Mouse (Mus musculus) kidney, postnatal 0 days (tissue): ENCODE measurements at regions not wholly inside any gene's neighbourhood (a gene's known extent, or its start where the extent isn't known, plus 50 kb on each side); places are given as distances from the start of the nearest gene placed in this dataset.

ENCODE experiments used
- ATAC-seq: fragments of 200-750 bp; cut with Nextera tagmentation; replicated peaks from 2 replicates; pipeline ENCODE4 v1.8.0; 2017; ENCODE audit warnings: low read depth, moderate number of reproducible peaks, moderate TSS enrichment, moderate library complexity; ENCODE audit not compliant: low FRiP score
- DNase-seq: peaks from one replicate; pipeline ENCODE4 v3.0.0-alpha.2; 2016; ENCODE audit warnings: low spot score
- H3K27ac ChIP-seq: fragments of 300-500 bp; sonication (generic); 2 replicates; pipeline ENCODE4 v1.5.1; 2014; ENCODE audit warnings: mild to moderate bottlenecking
- H3K27me3 ChIP-seq: fragments of 300-500 bp; sonication (generic); 2 replicates; pipeline ENCODE4 v1.6.1; 2014; ENCODE audit warnings: low read length, mixed read lengths; ENCODE audit not compliant: insufficient read depth
- H3K36me3 ChIP-seq: fragments of 300-500 bp; sonication (generic); 2 replicates; pipeline ENCODE4 v1.6.1; 2014; ENCODE audit warnings: low read length, mixed read lengths; ENCODE audit not compliant: insufficient read depth
- H3K4me1 ChIP-seq: fragments of 300-500 bp; sonication (generic); replicated peaks from 2 replicates; pipeline ENCODE4 v1.6.1; 2014; ENCODE audit warnings: antibody characterized with exemption, low read length, mixed read lengths; ENCODE audit not compliant: insufficient read depth
- H3K4me2 ChIP-seq: fragments of 300-500 bp; sonication (generic); 2 replicates; pipeline ENCODE4 v1.6.1; 2014; ENCODE audit warnings: mild to moderate bottlenecking, low read length, moderate library complexity, mixed read lengths
- H3K4me3 ChIP-seq: fragments of 300-500 bp; sonication (generic); replicated peaks from 2 replicates; pipeline ENCODE4 v1.5.1; 2014; ENCODE audit warnings: low read depth, low read length
- H3K9ac ChIP-seq: fragments of 300-500 bp; sonication (generic); 2 replicates; pipeline ENCODE4 v1.6.1; 2014; ENCODE audit warnings: low read depth, low read length
- H3K9me3 ChIP-seq: fragments of 300-500 bp; sonication (generic); replicated peaks from 2 replicates; pipeline ENCODE4 v1.6.1; 2016; ENCODE audit warnings: low read length, inconsistent platforms, mixed read lengths
- CTCF ChIP-seq: IDR thresholded peaks from 2 replicates; pipeline ENCODE4 v1.5.1; 2016; ENCODE audit warnings: antibody characterized with exemption, low read depth, mild to moderate bottlenecking, moderate library complexity
- WGBS: fragments of 180-500 bp; shearing (Covaris S2); extraction: QIAGEN DNeasy Blood & Tissue Kit; methylation state at CpG from one replicate; pipeline ENCODE4 v1.1.7; 2014; 5-methylcytosine and 5-hydroxymethylcytosine counted together

GRCm38 (mm10) chr17:64382894-64383293 is 51.2 kb upstream of the Pja2 start:
- no peaks in the 10 kb centered on the region for H3K36me3 ChIP-seq
- H3K4me1 ChIP-seq: no peaks in the 10 kb centered on the region
- WGBS: 59% methylated on average over 6 of the region's 6 CpGs
- no peak overlapping the region for H3K4me3 ChIP-seq
- ATAC-seq: no peak
- no peak overlapping the region for H3K9ac ChIP-seq
- H3K4me2 ChIP-seq: peak overlapping the region; percentile 10; the same call in 1 of the 2 replicates
- H3K27me3 ChIP-seq: no peaks in the 10 kb centered on the region
- DNase-seq: peak; percentile 39
- no peak for TF ChIP-seq CTCF
- H3K27ac ChIP-seq: no peak overlapping the region
- no peaks in the 10 kb centered on the region for H3K9me3 ChIP-seq

DNA sequence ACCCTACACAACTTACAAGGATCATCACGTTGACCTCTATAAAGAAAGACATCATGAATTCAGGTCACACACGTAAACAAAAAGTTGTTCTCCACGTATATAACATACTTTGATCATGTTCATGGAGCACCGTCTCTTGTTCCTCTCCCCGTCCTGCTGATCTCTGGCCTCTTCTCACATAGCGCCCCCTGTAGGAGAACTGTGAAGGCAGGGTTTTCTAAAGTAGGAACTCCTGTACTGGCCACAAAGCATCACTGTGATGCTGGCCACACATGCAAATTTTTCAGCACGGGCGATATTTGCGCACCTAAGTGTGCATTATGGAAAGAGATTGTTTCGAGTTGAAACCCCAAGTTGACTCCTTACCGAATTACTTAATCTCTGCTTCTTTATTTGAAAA is 51.9 kb upstream of the Pja2 start:
- H3K9ac ChIP-seq: no peak overlapping the region
- peak; percentile 49 for TF ChIP-seq CTCF
- H3K9me3 ChIP-seq: no peaks in the 10 kb centered on the region
- 76% methylated on average over 11 of the region's 11 CpGs for WGBS
- H3K4me2 ChIP-seq: peak overlapping the region; percentile 10; the same call in 1 of the 2 replicates
- no peaks in the 10 kb centered on the region for H3K27me3 ChIP-seq
- DNase-seq (no peak), ATAC-seq (no peak)
- no peaks in the 10 kb centered on the region for H3K4me1 ChIP-seq
- no peak overlapping the region for H3K4me3 ChIP-seq
- no peaks in the 10 kb centered on the region for H3K36me3 ChIP-seq
- H3K27ac ChIP-seq: no peak overlapping the region

- ATAC-seq (no peak), DNase-seq (no peak)
- TF ChIP-seq CTCF: no peak
- Histone ChIP-seq H3K27ac (no peak overlapping the region), H3K4me1 (no peaks in the 10 kb centered on the region), H3K36me3 (no peaks in the 10 kb centered on the region), H3K4me2 (no peak overlapping the region), H3K27me3 (no peaks in the 10 kb centered on the region), H3K9ac (no peak overlapping the region), H3K4me3 (no peak overlapping the region), H3K9me3 (no peaks in the 10 kb centered on the region)
- 98% methylated on average over 1 of the region's 1 CpGs for WGBS
These were observed 58.6 kb upstream of the Pja2 start for GRCm38 (mm10) chr17:64390349-64390748.

- Histone ChIP-seq H3K9me3 (no peaks in the 10 kb centered on the region), H3K27me3 (no peaks in the 10 kb centered on the region), H3K27ac (peak overlapping the region; percentile 70), H3K36me3 (no peaks in the 10 kb centered on the region), H3K4me1 (no peaks in the 10 kb centered on the region), H3K4me2 (peak overlapping the region; percentile 53), H3K9ac (peak overlapping the region; percentile 40; the same call in 1 of the 2 replicates), H3K4me3 (peak overlapping the region; percentile 29)
- DNase-seq (peak; percentile 75), ATAC-seq (0 out of 2 replicates have a peak, but pooled peaks have one; percentile 17)
- WGBS: 7% methylated on average over 12 of the region's 12 CpGs
- no peak for TF ChIP-seq CTCF
These were observed 65.7 kb upstream of the Pja2 start for GRCm38 (mm10) chr17:64397254-64397897.

GRCm38 (mm10) chr17:64398114-64398692 is 66.5 kb upstream of the Pja2 start:
- Histone ChIP-seq H3K27me3 (no peaks in the 10 kb centered on the region), H3K4me3 (peak overlapping the region; percentile 29; the same call in 1 of the 2 replicates), H3K9ac (no peak overlapping the region), H3K36me3 (no peaks in the 10 kb centered on the region), H3K4me2 (peak overlapping the region; percentile 53), H3K27ac (no peak overlapping the region), H3K4me1 (no peaks in the 10 kb centered on the region), H3K9me3 (no peaks in the 10 kb centered on the region)
- peak; percentile 87 for DNase-seq
- TF ChIP-seq CTCF: no peak
- WGBS: 11% methylated on average over 9 of the region's 9 CpGs
- peak; percentile 59; the same call in 1 of the 2 replicates for ATAC-seq

DNA sequence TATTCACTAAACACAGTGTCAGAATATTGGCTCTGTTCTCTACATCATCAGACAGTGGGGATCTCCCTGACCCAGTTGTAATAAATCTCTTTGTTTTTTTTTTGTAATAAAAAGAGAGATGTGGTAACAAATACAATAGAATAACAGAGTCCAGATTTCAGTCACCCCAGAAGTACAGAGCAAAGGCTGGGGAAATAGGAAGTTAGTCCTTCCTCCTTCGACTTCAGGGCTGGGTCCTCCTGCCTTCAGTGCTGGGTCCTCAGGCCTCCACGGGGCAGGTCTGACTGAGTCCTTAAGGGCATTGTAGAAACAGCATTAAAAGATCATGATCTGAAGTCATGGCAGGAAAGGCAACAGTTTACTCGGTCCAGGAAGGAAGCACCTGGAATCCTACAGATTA is 67.0 kb upstream of the Pja2 start:
- WGBS: 13% methylated on average over 3 of the region's 3 CpGs
- no peak for ATAC-seq
- no peak for TF ChIP-seq CTCF

More for the DNA sequence above, 67.0 kb upstream of the Pja2 start:
- Histone ChIP-seq H3K27me3 (no peaks in the 10 kb centered on the region), H3K4me1 (no peaks in the 10 kb centered on the region), H3K27ac (no peak overlapping the region), H3K9me3 (no peaks in the 10 kb centered on the region), H3K36me3 (no peaks in the 10 kb centered on the region), H3K9ac (no peak overlapping the region), H3K4me3 (no peak overlapping the region), H3K4me2 (peak overlapping the region; percentile 53)
- peak; percentile 61 for DNase-seq
